Mouse (Mus musculus) large intestine, adult 2 months (tissue): ENCODE measurements around the gene Prm3. TPM values are rescaled to one million over a fixed set of nuclear protein-coding genes. Genes with fewer than 3 reads are reported as not detected.

Experiments
- DNase-seq: peaks from one replicate; pipeline ENCODE4 v3.0.0-alpha.2; 2012; ENCODE audit warnings: low read depth, low spot score
- WGBS: fragments of 180-500 bp; shearing (Covaris S2); methylation state at CpG from one replicate; pipeline ENCODE4 v1.1.7; 2018; 5-methylcytosine and 5-hydroxymethylcytosine counted together
- polyA plus RNA-seq: library from polyadenylated mRNA; depleted of rRNA; stranded (reverse); fragments of >200 nt; gene quantifications from 2 replicates; pipeline ENCODE4 v1.2.3, GENCODE M21; 2012

The Prm3 gene
- polyA plus RNA-seq, 1 experiment = not detected

- DNase-seq = no peak
- WGBS = 50% methylated on average over 7 of the region's 7 CpGs
These were observed 14.4 kb downstream of the Prm3 start for GRCm38 (mm10) chr16:10776322-10776721.

GRCm38 (mm10) chr16:10774726-10775125, 16.0 kb downstream of the Prm3 start:
- WGBS = 51% methylated on average over 4 of the region's 4 CpGs
- no peak for DNase-seq

- no peak for DNase-seq
- WGBS = 91% methylated on average over 8 of the region's 8 CpGs
These were observed 17.2 kb downstream of the Prm3 start for GRCm38 (mm10) chr16:10773543-10773942.

GRCm38 (mm10) chr16:10771769-10772510, 18.8 kb downstream of the Prm3 start:
- WGBS = 89% methylated on average over 19 of the region's 19 CpGs
- DNase-seq = no peak

GRCm38 (mm10) chr16:10770531-10771325, 20.0 kb downstream of the Prm3 start:
- no peak for DNase-seq
- WGBS = 37% methylated on average over 4 of the region's 4 CpGs

GRCm38 (mm10) chr16:10769661-10770060, 21.1 kb downstream of the Prm3 start:
- 45% methylated on average over 2 of the region's 2 CpGs for WGBS

GRCm38 (mm10) chr16:10768821-10769220, 21.9 kb downstream of the Prm3 start:
- 47% methylated on average over 9 of the region's 9 CpGs for WGBS
- no peak for DNase-seq

More at GRCm38 (mm10) chr16:10769661-10770060, 21.1 kb downstream of the Prm3 start:
- no peak for DNase-seq

GRCm38 (mm10) chr16:10767158-10767557, 23.6 kb downstream of the Prm3 start:
- 37% methylated on average over 4 of the region's 4 CpGs for WGBS

GRCm38 (mm10) chr16:10764323-10764722, 26.4 kb downstream of the Prm3 start:
- DNase-seq = no peak
- WGBS = 36% methylated on average over 2 of the region's 2 CpGs

More at GRCm38 (mm10) chr16:10767158-10767557, 23.6 kb downstream of the Prm3 start:
- peak; percentile 36 for DNase-seq

- WGBS = 48% methylated on average over 6 of the region's 6 CpGs
- no peak for DNase-seq
These were observed 27.0 kb downstream of the Prm3 start for GRCm38 (mm10) chr16:10763540-10764264.

- no peak for DNase-seq
- WGBS = 63% methylated on average over 5 of the region's 5 CpGs
These were observed 28.0 kb downstream of the Prm3 start for GRCm38 (mm10) chr16:10762569-10763180.

GRCm38 (mm10) chr16:10761182-10761581, 29.5 kb downstream of the Prm3 start:
- 71% methylated on average over 8 of the region's 8 CpGs for WGBS
- DNase-seq = no peak

GRCm38 (mm10) chr16:10756168-10756567, 34.5 kb downstream of the Prm3 start:
- DNase-seq = no peak
- 83% methylated on average over 6 of the region's 6 CpGs for WGBS

GRCm38 (mm10) chr16:10754521-10755296, 36.0 kb downstream of the Prm3 start:
- WGBS = 52% methylated on average over 3 of the region's 3 CpGs
- no peak for DNase-seq

- DNase-seq = no peak
These were observed 40.9 kb downstream of the Prm3 start for GRCm38 (mm10) chr16:10749824-10750223.

GRCm38 (mm10) chr16:10749226-10749625, 41.5 kb downstream of the Prm3 start:
- no peak for DNase-seq

More at GRCm38 (mm10) chr16:10749824-10750223, 40.9 kb downstream of the Prm3 start:
- WGBS = 18% methylated on average over 7 of the region's 7 CpGs

GRCm38 (mm10) chr16:10741082-10741481, 49.6 kb downstream of the Prm3 start:
- WGBS = 40% methylated on average over 2 of the region's 2 CpGs
- peak; percentile 66 for DNase-seq

More at GRCm38 (mm10) chr16:10749226-10749625, 41.5 kb downstream of the Prm3 start:
- WGBS = 69% methylated on average over 7 of the region's 7 CpGs
